Mouse (Mus musculus): ENCODE results near the gene Ube2k.
A peak's percentile ranks its signal among the peaks of the same experiment; 100 is the strongest.
"Not testable (repeated sequence)": the region's sequence is repeated elsewhere in the genome, so short reads cannot be mapped to it uniquely, and the experiment has no call there.

Gene Ube2k

DNA sequence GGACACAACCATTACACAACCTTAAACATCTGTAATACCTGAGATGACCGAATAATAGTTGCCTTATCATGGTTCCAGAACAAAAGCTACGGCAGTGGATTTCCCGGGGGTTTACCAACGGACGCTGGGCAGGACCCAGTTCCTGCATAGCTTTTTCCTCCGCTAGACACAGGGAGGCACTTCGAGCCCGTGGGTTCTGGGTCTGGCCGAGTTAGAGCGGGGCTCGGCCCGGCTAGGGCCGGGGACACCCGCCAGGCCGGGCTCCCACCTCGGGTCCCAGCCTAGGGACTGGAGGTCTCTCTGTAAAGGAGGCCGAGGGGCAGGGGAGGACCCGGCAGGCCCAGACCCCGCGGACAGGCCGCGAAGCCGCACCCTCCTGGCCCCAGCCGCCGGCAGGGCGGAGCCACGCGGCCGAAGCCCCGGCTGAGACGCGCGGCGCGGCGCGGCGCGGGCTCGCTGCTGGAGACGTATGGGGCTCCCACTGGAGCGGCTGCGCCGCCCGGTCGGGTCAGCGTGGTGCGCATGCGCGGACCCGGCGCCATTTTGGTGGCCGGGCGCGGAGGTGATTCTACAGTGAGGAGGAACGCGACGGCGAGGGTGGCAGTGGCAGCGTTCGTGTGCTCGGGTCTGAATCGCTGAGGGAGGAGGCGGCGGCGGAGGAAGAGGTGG lies at the start of gene Ube2k, which contains the start of gene Smim14:
Ube2k (plus strand) TSS at position 483 of the 669 bp plus-strand sequence.
Smim14 (minus strand) TSS at position 434 of the 669 bp plus-strand sequence.
- DNase-seq: peak; percentile 94

DNA sequence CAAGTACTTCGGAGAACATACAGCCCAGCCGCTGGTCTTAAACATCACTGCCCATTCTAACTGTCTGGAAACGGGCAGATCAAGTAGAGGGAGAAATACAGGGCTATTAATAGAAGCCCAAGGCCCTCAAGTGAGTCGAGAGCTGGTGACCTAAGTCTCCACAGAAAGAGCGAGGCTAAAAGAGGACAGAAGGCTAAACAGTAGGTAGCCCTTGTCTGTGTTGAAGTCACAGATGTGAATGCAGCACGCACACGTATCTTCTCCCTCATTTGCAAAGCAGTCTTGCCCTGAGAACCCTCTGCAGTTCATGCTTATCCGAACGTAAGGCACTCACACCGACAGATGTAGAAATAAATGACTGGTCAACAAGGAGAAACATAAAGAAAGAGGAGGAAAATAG lies 49.7 kb upstream of the Ube2k start:
- DNase-seq: no peak

DNA sequence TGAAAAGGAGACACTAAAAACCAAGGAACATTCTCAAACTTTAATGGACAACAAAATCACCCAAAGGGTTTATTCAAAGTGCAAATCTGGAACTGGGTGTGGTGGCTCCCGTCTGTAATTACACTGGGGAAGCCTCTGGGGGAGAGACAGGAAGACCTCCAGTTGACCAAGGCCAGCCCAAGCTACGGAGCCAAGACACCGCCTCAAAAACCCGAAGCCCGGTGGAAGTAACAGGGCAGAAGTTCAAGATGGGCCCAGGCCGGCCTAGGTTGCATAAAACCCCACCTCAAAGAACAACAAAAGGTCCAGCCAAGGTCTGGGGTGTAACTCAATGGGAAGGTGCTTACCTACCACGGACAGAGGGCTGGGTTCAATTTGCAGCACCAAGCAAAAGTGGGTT lies 48.3 kb upstream of the Ube2k start:
- DNase-seq: no peak

- no peak for DNase-seq
These were observed 47.2 kb upstream of the Ube2k start for GRCm38 (mm10) chr5:65489830-65490229.

- DNase-seq: peak; percentile 62
These were observed 45.0 kb upstream of the Ube2k start for GRCm38 (mm10) chr5:65491767-65492715.

DNA sequence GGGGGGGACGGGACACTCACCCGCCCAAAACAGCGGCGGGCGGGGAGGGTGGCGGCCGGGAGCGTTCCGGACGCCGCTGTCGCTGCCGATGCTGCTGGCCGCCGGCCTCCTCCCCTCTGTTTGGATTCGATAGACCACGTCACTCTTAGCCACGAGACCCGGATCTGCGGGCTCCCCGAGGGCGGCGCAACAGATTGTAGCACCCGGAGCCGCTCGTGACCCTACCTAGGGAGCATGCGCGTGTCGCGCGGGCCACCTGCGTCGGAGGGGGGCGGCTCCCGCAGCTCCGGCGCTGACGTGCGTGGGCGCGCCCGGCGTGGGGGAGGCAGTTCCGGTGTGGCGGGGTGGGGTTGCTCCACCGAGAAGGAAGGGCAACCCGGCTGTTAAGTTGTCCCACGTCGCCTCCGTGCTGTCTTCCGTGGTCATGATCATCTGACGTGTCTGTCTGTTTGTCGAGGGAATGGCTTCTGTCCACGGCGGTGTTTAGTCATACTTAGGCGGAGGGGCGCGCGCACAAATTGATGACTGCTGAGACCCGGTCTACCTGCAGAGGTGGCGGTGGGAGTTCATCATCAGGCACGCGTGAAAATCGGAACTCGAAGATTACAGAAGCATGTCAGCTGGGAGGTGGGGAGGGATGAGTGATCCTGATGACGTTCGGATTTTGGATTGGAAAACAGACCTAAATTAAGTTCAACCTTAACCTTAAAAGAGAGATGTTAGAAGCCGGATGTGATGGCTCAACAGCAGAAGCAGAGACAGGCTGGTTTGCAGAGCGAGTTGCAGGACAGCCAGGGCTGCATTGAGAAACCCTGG lies 44.1 kb upstream of the Ube2k start, which contains the start of gene Gm43552:
Gm43552 (minus strand) TSS at position 118 of the 816 bp plus-strand sequence.
- peak; percentile 97 for DNase-seq

DNA sequence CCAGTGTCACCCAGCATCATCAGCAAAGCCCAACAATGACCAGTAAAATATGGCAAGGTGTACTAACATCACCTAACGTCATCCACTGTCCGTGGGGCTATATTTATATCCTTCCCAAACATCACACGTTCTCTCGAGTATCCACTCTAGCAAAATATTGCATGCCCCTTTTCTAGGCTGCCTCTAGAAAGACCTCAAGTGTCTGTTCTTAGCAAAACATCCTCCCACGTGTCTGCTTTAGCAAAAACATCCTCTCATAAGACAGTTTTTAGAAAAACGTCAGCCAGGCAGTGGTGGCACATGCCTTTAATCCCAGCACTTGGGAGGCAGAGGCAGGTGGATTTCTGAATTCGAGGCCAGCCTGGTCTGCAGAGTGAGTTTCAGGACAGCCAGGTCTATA lies 36.8 kb upstream of the Ube2k start:
- no peak for DNase-seq

- no peak for DNase-seq
These were observed 35.6 kb upstream of the Ube2k start for GRCm38 (mm10) chr5:65501407-65501806.

GRCm38 (mm10) chr5:65505786-65506185 lies 31.2 kb upstream of the Ube2k start:
- DNase-seq: no peak

DNA sequence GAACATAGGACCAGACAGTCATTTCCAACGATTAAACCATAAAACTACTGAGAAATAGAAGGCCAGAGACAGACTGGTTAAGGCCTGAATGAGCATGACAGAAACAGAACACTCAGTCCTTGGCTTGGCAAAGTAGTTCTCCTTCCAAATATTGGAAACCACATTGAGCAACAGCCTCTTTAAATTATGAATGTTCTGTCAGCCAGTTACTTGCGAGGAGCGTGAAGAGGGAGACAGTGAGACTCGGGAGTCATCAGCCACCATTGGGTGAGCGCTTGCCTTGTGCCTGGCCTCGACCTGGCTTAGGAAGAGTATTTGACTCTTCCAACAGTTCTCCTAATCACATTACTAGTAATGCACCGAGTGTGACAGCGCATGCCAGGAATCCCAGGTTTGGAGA lies 28.6 kb upstream of the Ube2k start:
- no peak for DNase-seq

- peak; percentile 7 for DNase-seq
These were observed 23.5 kb upstream of the Ube2k start for GRCm38 (mm10) chr5:65513506-65513905.

- DNase-seq: no peak
These were observed 22.3 kb upstream of the Ube2k start for GRCm38 (mm10) chr5:65514635-65515278.

- DNase-seq: peak; percentile 16
These were observed 15.2 kb upstream of the Ube2k start for GRCm38 (mm10) chr5:65521803-65522202.

DNA sequence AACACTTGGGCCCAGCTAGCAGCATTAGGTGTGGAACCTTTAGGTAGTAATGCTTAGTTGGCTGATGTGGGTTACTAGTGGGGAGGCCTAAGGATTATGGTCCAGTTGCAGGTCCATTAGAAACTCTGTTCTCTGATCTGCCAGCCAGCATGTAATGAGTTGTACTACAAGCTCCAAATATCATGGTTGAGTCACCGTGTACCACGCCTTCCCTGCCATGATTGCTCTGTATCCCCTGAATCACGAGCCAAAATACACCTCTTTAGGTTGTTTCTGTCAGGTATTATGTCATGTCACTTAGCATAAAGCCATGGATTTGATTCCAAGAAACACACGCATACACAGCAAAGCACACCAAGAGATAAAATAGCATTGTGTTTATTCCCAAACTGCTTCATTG lies 12.2 kb upstream of the Ube2k start:
- DNase-seq: no peak

DNA sequence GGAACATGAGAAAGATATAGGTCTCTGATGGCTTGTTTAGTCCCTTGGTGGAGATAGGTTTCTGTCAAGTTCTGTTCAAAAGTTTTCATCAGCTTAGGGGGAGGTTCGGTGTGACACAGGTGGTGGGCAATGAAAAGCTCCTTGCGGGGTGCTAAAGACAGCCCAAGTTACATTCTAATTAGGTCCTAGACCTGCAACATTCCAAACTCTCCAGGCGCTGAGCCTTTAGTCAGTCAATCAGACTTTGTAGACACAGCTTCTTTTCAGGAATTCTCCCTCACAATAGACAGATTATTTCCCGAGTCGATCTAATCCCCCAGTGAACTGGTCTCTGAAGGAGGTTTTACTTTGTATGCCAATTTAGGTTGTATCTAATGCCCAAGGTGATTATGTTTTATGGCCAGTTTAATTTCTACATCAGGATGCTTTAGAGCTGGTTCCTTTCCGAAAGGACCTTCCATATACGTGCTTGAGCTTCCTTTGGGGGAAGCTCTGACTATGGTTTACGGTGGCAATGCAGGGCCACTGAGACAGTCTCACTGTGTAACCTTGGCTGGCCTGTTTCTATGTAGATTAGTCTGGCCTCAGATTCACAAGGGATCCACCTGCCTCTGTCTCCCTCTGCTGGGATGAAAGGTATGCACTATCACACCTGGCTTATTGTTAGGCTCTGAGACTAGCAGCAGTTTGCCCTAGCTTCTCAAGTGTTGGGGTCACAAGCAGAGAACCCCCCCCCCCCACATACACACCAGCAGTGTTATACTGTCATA lies 11.2 kb upstream of the Ube2k start:
- DNase-seq: no peak

- DNase-seq: no peak
These were observed 5.8 kb upstream of the Ube2k start for GRCm38 (mm10) chr5:65531283-65531682.

DNA sequence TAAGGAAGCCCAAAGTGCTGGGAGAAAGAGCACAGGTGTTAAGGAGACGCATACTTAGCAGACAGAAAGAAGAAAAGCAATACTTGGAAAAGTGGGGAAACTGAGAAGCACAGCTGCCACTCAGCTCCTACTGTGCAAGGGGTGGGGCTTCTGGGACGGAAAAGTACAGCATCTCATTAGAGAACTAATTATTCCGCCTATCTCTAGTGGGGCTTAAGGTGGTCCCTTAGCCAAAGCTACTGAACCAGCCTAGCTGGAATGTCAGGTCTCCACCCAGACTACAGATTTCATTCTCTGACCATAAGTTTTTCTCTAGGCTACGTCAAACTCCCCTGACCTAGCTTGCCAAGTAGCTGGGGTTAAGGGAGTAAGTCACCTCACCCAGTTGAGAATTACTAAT lies 2.5 kb upstream of the Ube2k start:
- no peak for DNase-seq

- DNase-seq: peak; percentile 76
These were observed 1.5 kb upstream of the Ube2k start for GRCm38 (mm10) chr5:65535457-65536067.

GRCm38 (mm10) chr5:65536068-65536465 lies 966 bp upstream of the Ube2k start:
- not testable (repeated sequence) for DNase-seq

DNA sequence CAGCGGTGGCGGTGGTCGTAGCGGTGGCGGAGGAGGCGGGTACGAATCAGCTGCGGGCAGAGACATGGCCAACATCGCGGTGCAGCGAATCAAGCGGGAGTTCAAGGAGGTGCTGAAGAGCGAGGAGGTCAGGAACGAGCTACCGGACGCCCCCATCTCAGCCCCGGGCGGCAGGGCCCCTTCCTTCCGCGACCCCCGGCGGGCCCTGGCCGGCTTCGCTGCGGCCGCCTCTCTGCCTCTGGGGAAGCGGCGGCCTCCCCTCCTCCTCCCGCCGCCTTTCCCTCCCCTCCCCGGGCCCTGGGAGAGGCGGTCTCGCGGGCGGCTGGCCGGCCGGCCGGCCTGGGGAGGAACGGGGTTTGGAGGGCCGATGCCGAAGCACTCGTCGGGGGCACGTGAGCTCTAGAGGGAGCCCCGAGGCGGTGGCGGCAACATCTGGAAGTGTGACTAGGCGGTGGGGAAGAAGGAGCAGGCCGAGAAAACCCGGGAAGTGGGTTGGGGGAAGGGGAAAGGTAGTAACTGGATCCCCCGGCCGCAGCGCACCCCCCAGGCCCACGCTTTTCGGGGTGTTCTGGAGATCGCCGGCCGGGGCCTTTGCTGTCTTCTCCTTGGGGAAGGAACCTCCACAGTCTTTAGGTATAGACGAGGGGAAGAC lies 513 bp downstream of the Ube2k start:
- DNase-seq: no peak

DNA sequence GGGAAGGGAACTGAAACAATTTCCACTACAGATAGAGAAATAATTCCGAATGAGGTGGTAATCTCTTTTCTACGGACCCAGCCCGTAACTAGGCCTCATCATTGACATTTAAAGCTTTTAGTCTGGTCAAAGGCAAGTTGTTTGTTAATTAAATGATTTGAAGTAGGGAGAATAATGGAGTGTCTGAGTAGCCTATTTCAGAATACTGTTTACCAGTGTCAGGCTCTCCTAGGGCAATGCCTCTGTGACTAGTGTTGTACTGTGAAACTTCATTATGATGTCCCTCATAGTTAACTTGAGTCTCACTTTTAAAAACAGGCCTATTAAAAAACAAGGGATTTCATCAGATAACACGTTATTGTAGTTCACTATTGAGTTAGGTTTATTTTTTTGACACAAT lies 1.1 kb downstream of the Ube2k start:
- no peak for DNase-seq
